Comparison of ENCODE assay signal across 9 mouse cellular contexts in the genomic region with DNA sequence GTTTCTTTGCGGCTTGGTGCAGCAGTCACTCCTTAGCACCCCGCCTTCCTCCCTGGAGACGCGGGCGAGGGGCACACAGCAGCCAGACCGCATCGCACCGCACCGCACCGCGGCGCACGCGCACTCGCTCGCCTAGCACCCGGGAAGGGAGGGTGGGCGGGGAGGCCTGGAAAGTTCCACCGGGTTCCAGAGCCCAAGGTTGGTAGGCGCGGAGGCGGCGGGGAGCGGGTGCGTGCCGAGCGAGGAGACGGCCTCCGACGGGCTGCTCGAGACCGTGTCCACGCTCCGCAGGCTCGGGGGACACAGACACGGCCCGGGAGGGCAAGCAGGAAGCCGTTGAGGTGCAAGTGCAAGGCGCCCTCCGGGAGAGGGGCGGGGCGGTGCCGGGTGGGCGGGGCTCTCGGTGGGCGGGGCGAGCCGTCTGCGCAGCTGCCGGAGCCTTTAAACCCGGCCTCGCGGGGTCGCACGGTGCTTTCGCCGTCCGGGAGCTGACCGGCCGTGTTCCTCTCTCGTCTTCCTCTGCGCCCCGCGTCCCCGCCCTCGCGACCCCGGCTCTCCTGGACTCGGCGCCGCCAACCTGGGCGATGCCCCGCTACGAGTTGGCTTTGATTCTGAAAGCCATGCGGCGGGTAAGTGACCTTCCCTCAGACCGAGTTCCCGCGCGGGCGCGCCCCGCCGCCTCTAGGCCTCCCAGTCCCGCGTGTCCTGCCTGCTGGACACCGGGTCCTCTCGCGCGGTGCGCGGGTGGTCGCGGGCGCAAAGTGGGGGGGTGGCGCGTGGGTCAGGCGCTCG. TPM values are rescaled to one million over a fixed set of nuclear protein-coding genes. Genes with fewer than 3 reads are reported as not detected.
DNase-seq lines count a peak whose midpoint lies in the region; ATAC-seq and TF ChIP-seq lines count a peak whose summit lies in the region.
"Had no signal": no experiment of that assay in that cellular context is flagged by ENCODE, and none has a peak within 500 bp of the region (broad histone marks: within the 10 kb centered on the region; RNA-seq: fewer than 3 reads in every experiment).

A gene (plus strand): TSS at position 419 of the 792 bp plus-strand sequence.
A gene (plus strand): TSS at position 465 of the 792 bp plus-strand sequence.
A gene (plus strand): TSS at position 471 of the 792 bp plus-strand sequence.

- H3K4me1 ChIP-seq in brown adipose tissue, adult 24 weeks (ENCODE audit: control insufficient read depth, insufficient read depth, insufficient read length, low read length): no peaks in the 10 kb centered on the region
- H3K4me1 ChIP-seq in heart, embryonic 12.5 days (replicated peaks): peaks cover 25% of the 10 kb centered on the region
- peaks cover 12% of the 10 kb centered on the region; the same call in 1 of the 2 replicates for H3K4me1 ChIP-seq in kidney, postnatal 0 days (replicated peaks; ENCODE audit: insufficient read depth, low read length)
- peaks cover 5% of the 10 kb centered on the region; the same call in 1 of the 2 replicates for H3K4me1 ChIP-seq in liver, embryonic 11.5 days (replicated peaks; ENCODE audit: control insufficient read depth, insufficient read depth, low read length)

- TF ChIP-seq POLR2A in myocyte (IDR thresholded peaks at IDR 0.05; ENCODE audit: insufficient read length, low read depth): peak; percentile 97

- under 1% methylated on average over 89 of the region's 99 CpGs for WGBS in heart, embryonic 12.5 days
- WGBS in kidney, postnatal 0 days: under 1% methylated on average over 79 of the region's 99 CpGs
- under 1% methylated on average over 83 of the region's 99 CpGs for WGBS in liver, embryonic 11.5 days

- H3K79me2 ChIP-seq in myocyte (ENCODE audit: control insufficient read depth, insufficient read depth): peaks cover 44% of the 10 kb centered on the region

- H3ac ChIP-seq in myocyte (ENCODE audit: control insufficient read depth, insufficient read length): peak within 1 kb of the TSS; percentile 68

- peak within 1 kb of the TSS; percentile 94 for H3K4me2 ChIP-seq in heart, embryonic 12.5 days
- H3K4me2 ChIP-seq in kidney, postnatal 0 days (ENCODE audit: low read length): peak within 1 kb of the TSS; percentile 72
- H3K4me2 ChIP-seq in liver, embryonic 11.5 days: peak within 1 kb of the TSS; percentile 78
- H3K4me2 ChIP-seq in myocyte (ENCODE audit: low read depth): peak within 1 kb of the TSS; percentile 86

- ATAC-seq in CD4-positive, CD25-positive, alpha-beta regulatory T cell, adult 4 months: peak; percentile 57
- peak; percentile 74 for ATAC-seq in erythroid progenitor cell, adult 5-6 weeks (replicated peaks; ENCODE audit: low FRiP score, poor library complexity, severe bottlenecking)
- peak; percentile 94 for ATAC-seq in heart, embryonic 12.5 days (ENCODE audit: insufficient number of reproducible peaks, low FRiP score)
- peak; percentile 89 for ATAC-seq in kidney, postnatal 0 days (replicated peaks; ENCODE audit: low FRiP score, low read depth)
- peak; percentile 92 for ATAC-seq in liver, embryonic 11.5 days (replicated peaks; ENCODE audit: low FRiP score)

- peak within 1 kb of the TSS; percentile 95 for H3K9ac ChIP-seq in heart, embryonic 12.5 days
- H3K9ac ChIP-seq in kidney, postnatal 0 days (ENCODE audit: low read depth, low read length): peak within 1 kb of the TSS; percentile 81
- H3K9ac ChIP-seq in liver, embryonic 11.5 days (ENCODE audit: low read depth, low read length): peak within 1 kb of the TSS; percentile 67

- H3K27ac ChIP-seq in brown adipose tissue, adult 24 weeks (replicated peaks; ENCODE audit: low read depth, low read length): peak within 1 kb of the TSS; percentile 96
- H3K27ac ChIP-seq in heart, embryonic 12.5 days (ENCODE audit: poor library complexity, severe bottlenecking): peak within 1 kb of the TSS; percentile 78
- H3K27ac ChIP-seq in kidney, postnatal 0 days: peak within 1 kb of the TSS; percentile 77
- H3K27ac ChIP-seq in liver, embryonic 11.5 days (ENCODE audit: low read depth, low read length): peak within 1 kb of the TSS; percentile 69; the same call in 1 of the 2 replicates

- H3K36me3 ChIP-seq in heart, embryonic 12.5 days: peaks cover 20% of the 10 kb centered on the region
- H3K36me3 ChIP-seq in kidney, postnatal 0 days (ENCODE audit: insufficient read depth, low read length): peaks cover 10% of the 10 kb centered on the region; the same call in 1 of the 2 replicates
- H3K36me3 ChIP-seq in liver, embryonic 11.5 days (ENCODE audit: control insufficient read depth, insufficient read depth, low read length): peaks cover 9% of the 10 kb centered on the region
- H3K36me3 ChIP-seq in myocyte (ENCODE audit: control insufficient read depth, insufficient read depth): peaks cover 9% of the 10 kb centered on the region

- peaks cover 11% of the 10 kb centered on the region for H3K9me3 ChIP-seq in heart, embryonic 12.5 days (replicated peaks)
- no peaks in the 10 kb centered on the region; the same call in 1 of the 2 replicates for H3K9me3 ChIP-seq in kidney, postnatal 0 days (replicated peaks; ENCODE audit: low read length)
- H3K9me3 ChIP-seq in liver, embryonic 11.5 days (ENCODE audit: control insufficient read depth, low read length): peaks cover 12% of the 10 kb centered on the region

- DNase-seq in kidney, postnatal 0 days (ENCODE audit: low spot score): peak; percentile 88
- peak; percentile 96 for DNase-seq in liver, embryonic 11.5 days (ENCODE audit: low spot score)
- DNase-seq in spleen, postnatal 4 days (ENCODE audit: low spot score in 2 of 2): peak; percentile 82 to 93

- H3K4me3 ChIP-seq in brown adipose tissue, adult 24 weeks (ENCODE audit: insufficient read depth, low read depth, low read length): peak within 1 kb of the TSS; percentile 79
- H3K4me3 ChIP-seq in heart, embryonic 12.5 days: peak within 1 kb of the TSS; percentile 85
- H3K4me3 ChIP-seq in kidney, postnatal 0 days (replicated peaks; ENCODE audit: low read depth, low read length): peak within 1 kb of the TSS; percentile 92
- peak within 1 kb of the TSS; percentile 85 for H3K4me3 ChIP-seq in liver, embryonic 11.5 days (ENCODE audit: low read depth, low read length)
- peak within 1 kb of the TSS; percentile 50 for H3K4me3 ChIP-seq in myocyte

- no peaks in the 10 kb centered on the region for H3K27me3 ChIP-seq in heart, embryonic 12.5 days (replicated peaks)
- H3K27me3 ChIP-seq in kidney, postnatal 0 days (ENCODE audit: insufficient read depth, low read length): no peaks in the 10 kb centered on the region
- no peaks in the 10 kb centered on the region for H3K27me3 ChIP-seq in liver, embryonic 11.5 days (replicated peaks; ENCODE audit: control insufficient read depth, insufficient read depth, low read length)
- no peaks in the 10 kb centered on the region for H3K27me3 ChIP-seq in myocyte (ENCODE audit: control insufficient read depth, insufficient read depth, insufficient read length)

- TF ChIP-seq CTCF in kidney, postnatal 0 days (IDR thresholded peaks at IDR 0.05; ENCODE audit: low read depth): no peak

TF ChIP-seq in myocyte, 11 proteins besides CTCF, POLR2A, EP300 and RAD21 (continues in another document):
- TF ChIP-seq SRF (IDR thresholded peaks at IDR 0.05; ENCODE audit: control insufficient read depth, insufficient read length, low read depth) (peak; percentile 15), REST (IDR thresholded peaks at IDR 0.05; ENCODE audit: insufficient read depth, insufficient read length) (no peak), E2F4 (IDR thresholded peaks at IDR 0.05; ENCODE audit: insufficient read depth) (no peak), TCF3 (IDR thresholded peaks at IDR 0.05; ENCODE audit: insufficient read length, low read depth) (no peak), MAX (IDR thresholded peaks at IDR 0.05; ENCODE audit: low read depth) (no peak), POLR2AphosphoS2 (IDR thresholded peaks at IDR 0.05; ENCODE audit: insufficient read length, low read depth) (peak; percentile 94), TCF12 (IDR thresholded peaks at IDR 0.05; ENCODE audit: insufficient read depth, poor library complexity, severe bottlenecking) (no peak)

RNA-seq across cellular contexts. Expression of the first gene that starts in this region (rescaled TPM):
- 10 to 100 TPM; 47.8 to 49.1 TPM for polyA plus RNA-seq in CD4-positive, CD25-positive, alpha-beta regulatory T cell, adult 4 months (2017; shearing (Covaris generic))
- 108 and 144 TPM in 2 replicates for polyA plus RNA-seq in brown adipose tissue, adult 24 weeks (2012; ENCODE audit: insufficient read depth, insufficient read length, missing spikeins)
- total RNA-seq in erythroid progenitor cell, adult 5-6 weeks (2015; ENCODE audit: low replicate concordance): 10.1 TPM in 2 replicates
- 1.8 TPM in 1 of 2 replicates, not detected in the other for total RNA-seq in erythroid progenitor cell, adult 5-6 weeks (2017; ENCODE audit: low replicate concordance)
- 112 and 118 TPM in 2 replicates for polyA plus RNA-seq in heart, embryonic 12.5 days (2016; fragmentation: Nextera tagmentation; extraction: Ambion mirVana)
- 373 and 387 TPM in 2 replicates for polyA plus RNA-seq in kidney, postnatal 0 days (2015; fragmentation: Nextera tagmentation; extraction: Ambion mirVana)
- polyA plus RNA-seq in liver, embryonic 11.5 days (2014; fragmentation: Nextera tagmentation; extraction: Ambion mirVana): 88.9 and 97.5 TPM in 2 replicates
- 121 TPM for polyA plus RNA-seq in myocyte (2012; fragmentation: generic; extraction: Trizol)

RNA-seq across cellular contexts. Expression of the second gene that starts in this region (rescaled TPM):
- not detected for polyA plus RNA-seq in CD4-positive, CD25-positive, alpha-beta regulatory T cell, adult 4 months (2017; shearing (Covaris generic))
- polyA plus RNA-seq in brown adipose tissue, adult 24 weeks (2012; ENCODE audit: insufficient read depth, insufficient read length, missing spikeins): not detected in 2 replicates
- not detected in 2 replicates for total RNA-seq in erythroid progenitor cell, adult 5-6 weeks (2015; ENCODE audit: low replicate concordance)
- total RNA-seq in erythroid progenitor cell, adult 5-6 weeks (2017; ENCODE audit: low replicate concordance): not detected in 2 replicates
- polyA plus RNA-seq in heart, embryonic 12.5 days (2016; fragmentation: Nextera tagmentation; extraction: Ambion mirVana): 0.15 TPM in 1 of 2 replicates, not detected in the other
- polyA plus RNA-seq in kidney, postnatal 0 days (2015; fragmentation: Nextera tagmentation; extraction: Ambion mirVana): 0.13 and 0.29 TPM in 2 replicates
- polyA plus RNA-seq in liver, embryonic 11.5 days (2014; fragmentation: Nextera tagmentation; extraction: Ambion mirVana): 0.15 TPM in 1 of 2 replicates, not detected in the other
- polyA plus RNA-seq in myocyte (2012; fragmentation: generic; extraction: Trizol): not detected
- polyA plus RNA-seq: large intestine, adult 2 months had no signal

RNA-seq across cellular contexts. Expression of the third gene that starts in this region (rescaled TPM):
- polyA plus RNA-seq in CD4-positive, CD25-positive, alpha-beta regulatory T cell, adult 4 months (2017; shearing (Covaris generic)): 10 to 100 TPM in 1 of 2 experiments, 1 to 10 TPM in 1; 7.0 to 11.2 TPM
- 9.0 and 12.6 TPM in 2 replicates for polyA plus RNA-seq in brown adipose tissue, adult 24 weeks (2012; ENCODE audit: insufficient read depth, insufficient read length, missing spikeins)
- 0.42 TPM in 1 of 2 replicates, not detected in the other for total RNA-seq in erythroid progenitor cell, adult 5-6 weeks (2015; ENCODE audit: low replicate concordance)
- total RNA-seq in erythroid progenitor cell, adult 5-6 weeks (2017; ENCODE audit: low replicate concordance): 0.08 and 0.13 TPM in 2 replicates
- polyA plus RNA-seq in heart, embryonic 12.5 days (2016; fragmentation: Nextera tagmentation; extraction: Ambion mirVana): 5.9 and 6.4 TPM in 2 replicates
- polyA plus RNA-seq in kidney, postnatal 0 days (2015; fragmentation: Nextera tagmentation; extraction: Ambion mirVana): 13.5 and 13.9 TPM in 2 replicates
- 5.6 and 5.9 TPM in 2 replicates for polyA plus RNA-seq in liver, embryonic 11.5 days (2014; fragmentation: Nextera tagmentation; extraction: Ambion mirVana)
- 1.2 TPM for polyA plus RNA-seq in myocyte (2012; fragmentation: generic; extraction: Trizol)

Comparison
In these comparisons a context has a peak if more than half of its experiments do, and no peak if none do; other contexts are left out.
1. Peak in every context shown above with its lines: DNase-seq, ATAC-seq, H3K4me3 ChIP-seq and H3K27ac ChIP-seq.